Mouse (Mus musculus) midbrain, embryonic 15.5 days (tissue): ENCODE data around the gene Zbtb4. TPM values are rescaled to one million over a fixed set of nuclear protein-coding genes. Genes with fewer than 3 reads are reported as not detected.

Source experiments
- ATAC-seq: fragments of 200-750 bp; cut with Nextera tagmentation; replicated peaks from 2 replicates; pipeline ENCODE4 v1.8.0; 2017; ENCODE audit warnings: moderate TSS enrichment
- H3K27ac ChIP-seq: fragments of 300-500 bp; sonication (generic); 2 replicates; pipeline ENCODE4 v1.5.1; 2015; ENCODE audit warnings: mild to moderate bottlenecking, inconsistent platforms
- H3K27me3 ChIP-seq: fragments of 300-500 bp; sonication (generic); replicated peaks from 2 replicates; pipeline ENCODE4 v1.6.1; 2015; ENCODE audit warnings: inconsistent platforms
- H3K36me3 ChIP-seq: fragments of 300-500 bp; sonication (generic); replicated peaks from 2 replicates; pipeline ENCODE4 v1.6.1; 2015; ENCODE audit warnings: inconsistent platforms
- H3K4me1 ChIP-seq: fragments of 300-500 bp; sonication (generic); 2 replicates; pipeline ENCODE4 v1.6.1; 2015; ENCODE audit warnings: inconsistent platforms
- H3K4me2 ChIP-seq: fragments of 300-500 bp; sonication (generic); 2 replicates; pipeline ENCODE4 v1.6.1; 2015; ENCODE audit warnings: inconsistent platforms, mild to moderate bottlenecking, moderate library complexity
- H3K4me3 ChIP-seq: fragments of 300-500 bp; sonication (generic); 2 replicates; pipeline ENCODE4 v1.5.1; 2015; ENCODE audit warnings: mild to moderate bottlenecking, inconsistent platforms
- H3K9ac ChIP-seq: fragments of 300-500 bp; sonication (generic); 2 replicates; pipeline ENCODE4 v1.6.1; 2015; ENCODE audit warnings: mild to moderate bottlenecking, inconsistent platforms
- H3K9me3 ChIP-seq: fragments of 300-500 bp; sonication (generic); 2 replicates; pipeline ENCODE4 v1.6.1; 2016; ENCODE audit warnings: inconsistent platforms
- WGBS: fragments of 180-500 bp; shearing (Covaris S2); methylation state at CpG from one replicate; pipeline ENCODE4 v1.1.7; 2015; ENCODE audit warnings: mixed read lengths; 5-methylcytosine and 5-hydroxymethylcytosine counted together
- polyA plus RNA-seq: library from polyadenylated mRNA; unstranded; fragments of >200 nt; fragmentation: Nextera tagmentation; extraction: Ambion mirVana; gene quantifications from 2 replicates; pipeline ENCODE4 v1.2.1, GENCODE M21; 2015

Zbtb4 gene
- polyA plus RNA-seq, 1 experiment from 2014 or later: 4.3 TPM

DNA sequence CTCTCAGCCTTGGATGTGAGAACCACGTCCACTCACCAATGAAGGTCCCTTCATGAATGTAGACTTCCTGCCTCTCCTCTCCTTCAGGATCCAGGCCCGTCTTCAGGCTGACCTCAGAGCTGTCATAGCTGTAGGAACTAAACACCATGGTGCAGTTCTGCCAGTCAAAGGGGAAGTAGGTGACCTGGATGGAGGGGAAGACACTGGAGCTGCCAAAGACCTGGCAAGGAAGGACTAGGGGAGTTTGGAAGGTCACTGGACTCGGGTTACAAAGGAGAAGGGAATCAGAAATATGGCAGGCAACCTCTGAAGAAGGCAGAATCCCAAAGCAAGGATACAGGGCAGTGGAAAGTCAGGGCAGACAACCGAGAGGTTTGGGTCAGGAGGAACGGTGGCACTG, 27.7 kb downstream of the Zbtb4 start:
- H3K4me3 ChIP-seq: no peak overlapping the region
- H3K4me2 ChIP-seq: no peak overlapping the region
- no peak overlapping the region for H3K9ac ChIP-seq
- H3K9me3 ChIP-seq: no peaks in the 10 kb centered on the region
- H3K27ac ChIP-seq: no peak overlapping the region
- H3K36me3 ChIP-seq: no peaks in the 10 kb centered on the region
- peaks cover 8% of the 10 kb centered on the region for H3K4me1 ChIP-seq
- WGBS: 66% methylated on average over 5 of the region's 5 CpGs
- H3K27me3 ChIP-seq: peaks cover 14% of the 10 kb centered on the region; the same call in 1 of the 2 replicates
- no peak for ATAC-seq

DNA sequence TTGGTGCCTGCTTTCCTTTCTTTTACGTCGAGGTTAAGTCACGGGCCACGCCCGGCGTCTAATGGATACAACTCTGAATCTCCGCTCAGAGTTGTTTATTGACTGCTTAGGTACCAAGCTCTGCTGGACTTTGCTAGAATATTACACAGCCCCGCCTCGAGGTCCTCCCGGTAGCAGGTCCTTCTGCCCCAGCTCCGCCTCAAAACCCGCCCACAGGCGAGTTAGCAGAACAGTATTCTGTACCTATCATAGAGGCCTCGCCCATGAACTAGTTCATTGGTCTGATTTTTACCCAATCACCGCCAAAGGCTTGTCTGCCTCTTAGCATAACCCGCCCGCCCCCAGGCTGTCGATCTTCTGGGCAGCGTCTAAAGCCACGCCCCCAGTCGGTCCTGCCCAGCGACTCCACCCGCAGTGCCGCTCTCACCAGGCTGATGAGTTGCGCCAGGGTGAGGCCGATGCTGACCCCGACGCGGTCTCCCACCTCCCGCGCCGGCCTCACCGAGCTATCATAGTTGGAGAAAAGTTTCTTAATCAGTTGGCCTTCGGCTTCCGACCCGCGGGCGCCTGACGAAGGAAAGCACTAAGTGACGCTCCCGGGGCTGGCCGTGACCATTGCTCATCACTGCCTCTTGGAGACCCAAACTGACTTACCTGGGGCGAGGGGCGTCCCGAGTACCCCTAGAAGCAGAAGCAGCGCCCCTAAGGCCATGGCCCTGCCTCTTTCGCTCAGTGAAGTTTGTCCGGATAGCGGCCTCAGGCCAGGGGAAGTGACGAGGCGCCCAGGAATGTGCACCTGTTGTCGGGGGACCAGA, 29.7 kb downstream of the Zbtb4 start, which contains the start of gene Chrnb1:
Chrnb1 (minus strand) TSS at position 776 of the 815 bp plus-strand sequence.
- peak within 1 kb of the TSS; percentile 75 for H3K4me2 ChIP-seq
- H3K27ac ChIP-seq: no peak within 1 kb of the TSS
- peak; percentile 90 for ATAC-seq
- 2% methylated on average over 52 of the region's 52 CpGs for WGBS
- H3K9me3 ChIP-seq: no peaks in the 10 kb centered on the region
- H3K9ac ChIP-seq: peak within 1 kb of the TSS; percentile 25
- H3K36me3 ChIP-seq: no peaks in the 10 kb centered on the region
- H3K4me1 ChIP-seq: peaks cover 21% of the 10 kb centered on the region
- H3K4me3 ChIP-seq: peak within 1 kb of the TSS; percentile 43
- H3K27me3 ChIP-seq: peaks cover 14% of the 10 kb centered on the region; the same call in 1 of the 2 replicates

- H3K9me3 ChIP-seq: no peaks in the 10 kb centered on the region
- H3K9ac ChIP-seq: no peak overlapping the region
- H3K27ac ChIP-seq: no peak overlapping the region
- H3K27me3 ChIP-seq: peaks cover 14% of the 10 kb centered on the region; the same call in 1 of the 2 replicates
- peaks cover 24% of the 10 kb centered on the region for H3K4me1 ChIP-seq
- peak overlapping the region; percentile 43 for H3K4me3 ChIP-seq
- no peaks in the 10 kb centered on the region for H3K36me3 ChIP-seq
- peak overlapping the region; percentile 75 for H3K4me2 ChIP-seq
- WGBS: 3% methylated on average over 13 of the region's 13 CpGs
- no peak for ATAC-seq
Measured at GRCm38 (mm10) chr11:69795983-69796435, 30.3 kb downstream of the Zbtb4 start.

GRCm38 (mm10) chr11:69797924-69798323, 32.2 kb downstream of the Zbtb4 start:
- H3K9me3 ChIP-seq: no peaks in the 10 kb centered on the region
- no peak overlapping the region for H3K4me3 ChIP-seq
- no peak for ATAC-seq
- H3K9ac ChIP-seq: no peak overlapping the region
- no peak overlapping the region for H3K27ac ChIP-seq
- no peak overlapping the region for H3K4me2 ChIP-seq
- no peaks in the 10 kb centered on the region for H3K36me3 ChIP-seq
- H3K4me1 ChIP-seq: peaks cover 43% of the 10 kb centered on the region
- H3K27me3 ChIP-seq: peaks cover 14% of the 10 kb centered on the region; the same call in 1 of the 2 replicates
- WGBS: 74% methylated on average over 7 of the region's 7 CpGs

DNA sequence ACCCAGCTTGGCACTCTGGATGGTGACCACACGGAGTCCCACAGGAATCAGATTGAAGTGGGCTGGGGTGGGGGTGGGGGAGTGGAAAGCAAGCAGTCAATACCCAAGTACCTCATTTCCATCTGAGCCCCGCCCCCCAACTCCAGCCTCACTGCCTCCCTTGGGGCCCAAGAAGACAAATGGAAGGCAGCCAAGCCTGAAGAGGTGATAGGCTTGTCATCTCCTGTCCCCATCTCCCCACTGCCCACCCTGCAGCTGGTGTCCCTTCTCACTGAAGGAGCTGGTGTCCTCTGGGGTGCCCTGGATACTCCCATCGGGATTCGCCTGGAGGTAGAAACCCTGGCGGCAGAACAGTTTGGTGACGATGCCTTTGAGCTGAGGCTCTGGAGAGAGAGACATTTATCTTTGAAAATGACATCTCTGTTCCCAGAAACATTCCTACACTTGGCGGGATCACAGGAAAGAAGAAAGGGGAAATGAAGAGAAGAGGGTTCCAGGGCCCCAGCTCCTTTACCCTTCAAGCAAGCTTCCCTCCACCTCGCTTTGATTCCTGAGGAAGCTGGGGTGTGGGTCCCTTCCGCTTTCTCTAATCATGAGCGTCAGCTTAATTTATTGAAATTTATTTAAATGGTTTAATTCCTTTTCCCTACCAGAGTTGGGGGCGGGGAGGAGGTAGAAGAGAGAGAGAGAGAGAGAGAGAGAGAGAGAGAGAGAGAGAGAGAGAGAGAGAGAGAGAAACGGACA, 33.9 kb downstream of the Zbtb4 start:
- Histone ChIP-seq H3K4me1 (peaks cover 59% of the 10 kb centered on the region), H3K9ac (peak overlapping the region; percentile 66), H3K4me3 (peak overlapping the region; percentile 74), H3K27ac (peak overlapping the region; percentile 98), H3K27me3 (peaks cover 12% of the 10 kb centered on the region), H3K4me2 (peak overlapping the region; percentile 86), H3K36me3 (no peaks in the 10 kb centered on the region), H3K9me3 (no peaks in the 10 kb centered on the region)
- 8% methylated on average over 11 of the region's 12 CpGs for WGBS
- ATAC-seq: no peak

DNA sequence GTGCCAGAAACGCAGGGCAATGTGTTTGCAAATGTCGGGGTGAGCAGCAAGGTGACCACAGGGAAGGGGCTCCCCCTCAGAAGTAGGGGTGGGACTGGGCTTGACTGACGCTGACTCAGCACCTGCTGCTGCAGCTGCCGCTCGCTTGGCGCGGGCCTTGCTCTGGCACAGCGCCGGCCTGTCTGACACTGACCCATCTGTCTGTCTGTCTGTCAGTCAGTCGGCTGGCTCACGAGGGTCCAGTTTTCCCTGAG, 34.4 kb downstream of the Zbtb4 start:
- peak overlapping the region; percentile 86 for H3K4me2 ChIP-seq
- peaks cover 17% of the 10 kb centered on the region for H3K27me3 ChIP-seq
- peak overlapping the region; percentile 74 for H3K4me3 ChIP-seq
- H3K36me3 ChIP-seq: no peaks in the 10 kb centered on the region
- WGBS: 0% methylated on average over 11 of the region's 11 CpGs
- peak overlapping the region; percentile 98 for H3K27ac ChIP-seq
- no peaks in the 10 kb centered on the region for H3K9me3 ChIP-seq
- peak; percentile 27 for ATAC-seq
- H3K4me1 ChIP-seq: peaks cover 64% of the 10 kb centered on the region
- peak overlapping the region; percentile 66 for H3K9ac ChIP-seq

DNA sequence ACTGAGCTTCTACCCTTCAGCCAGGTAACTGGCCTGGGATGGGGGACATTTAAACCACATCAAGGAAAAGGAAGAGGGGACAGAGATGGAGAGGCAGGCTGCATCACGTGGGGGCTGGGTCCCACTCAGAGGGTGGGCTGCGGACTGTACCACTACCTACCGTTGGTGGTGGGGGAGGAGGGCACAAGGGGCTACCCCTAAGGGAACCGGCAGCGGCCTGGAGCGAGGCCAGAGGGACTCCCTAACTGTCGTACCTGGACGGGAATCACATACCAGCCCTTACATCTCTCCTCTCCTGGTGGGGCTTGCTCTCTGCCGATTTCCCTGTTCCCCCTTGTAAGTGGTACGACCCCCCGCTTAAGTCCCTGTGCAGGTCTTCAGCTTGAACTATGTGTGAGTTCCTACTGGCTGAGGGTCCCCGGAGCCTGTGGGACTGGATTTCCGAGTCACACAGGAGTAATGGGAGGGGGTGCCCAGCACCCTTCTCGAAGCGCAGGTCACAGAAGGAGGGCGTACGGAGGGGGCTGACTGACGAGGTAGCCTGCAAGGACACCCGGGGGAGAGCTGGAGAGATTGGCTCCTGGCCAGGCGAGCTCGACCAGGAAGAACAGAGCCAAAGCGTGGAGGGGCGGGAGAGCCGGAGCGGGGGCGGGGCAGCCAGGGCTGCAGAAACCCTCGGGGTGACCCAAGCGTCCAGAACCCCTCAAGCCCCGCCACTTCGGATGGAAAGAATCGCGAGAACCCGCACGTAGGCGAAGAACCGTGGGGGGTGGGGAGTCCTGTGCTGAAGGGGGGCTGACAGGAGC, 34.9 kb downstream of the Zbtb4 start:
- Histone ChIP-seq H3K4me1 (peaks cover 64% of the 10 kb centered on the region), H3K9ac (peak overlapping the region; percentile 66), H3K27me3 (peaks cover 19% of the 10 kb centered on the region), H3K36me3 (no peaks in the 10 kb centered on the region), H3K9me3 (no peaks in the 10 kb centered on the region), H3K27ac (peak overlapping the region; percentile 98), H3K4me2 (peak overlapping the region; percentile 86), H3K4me3 (peak overlapping the region; percentile 74)
- ATAC-seq: peak; percentile 78
- under 1% methylated on average over 36 of the region's 36 CpGs for WGBS

DNA sequence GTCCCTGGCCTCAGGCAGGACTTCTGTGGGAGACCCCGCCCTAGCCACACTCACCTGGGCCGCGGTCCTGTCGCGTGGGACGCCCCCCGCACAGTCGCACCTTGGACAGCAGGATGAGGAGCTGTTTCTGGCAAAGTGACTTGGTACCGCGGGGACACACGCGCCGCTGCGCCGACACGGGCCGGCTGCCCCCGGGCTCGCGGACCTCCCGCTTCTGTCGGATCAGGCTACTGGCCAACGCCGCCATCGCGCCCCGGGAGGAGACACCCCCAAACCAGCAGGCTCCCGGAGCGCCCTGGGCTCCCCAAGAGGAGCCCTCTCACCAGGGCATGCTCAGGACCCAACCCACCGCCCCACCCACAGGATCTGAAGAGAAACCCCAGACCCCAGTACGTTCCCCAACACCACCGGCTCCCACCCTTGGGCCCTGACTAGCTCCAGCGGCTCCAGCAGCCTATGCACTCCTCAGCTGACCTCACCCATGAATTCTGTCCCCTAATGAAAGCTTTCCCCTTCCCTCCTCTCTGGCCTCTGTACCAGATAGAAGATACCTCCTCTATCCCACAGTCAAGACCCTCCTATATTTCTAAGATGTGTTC, 35.8 kb downstream of the Zbtb4 start, which contains the start of gene Fgf11:
Fgf11 (minus strand) TSS at position 479 of the 599 bp plus-strand sequence.
- peaks cover 59% of the 10 kb centered on the region for H3K4me1 ChIP-seq
- H3K4me2 ChIP-seq: peak within 1 kb of the TSS; percentile 86
- H3K4me3 ChIP-seq: peak within 1 kb of the TSS; percentile 74
- no peaks in the 10 kb centered on the region for H3K36me3 ChIP-seq
- ATAC-seq: 0 out of 2 replicates have a peak, but pooled peaks have one; percentile 1
- H3K9me3 ChIP-seq: no peaks in the 10 kb centered on the region
- H3K27me3 ChIP-seq: peaks cover 19% of the 10 kb centered on the region
- H3K27ac ChIP-seq: peak within 1 kb of the TSS; percentile 98
- under 1% methylated on average over 32 of the region's 33 CpGs for WGBS
- peak within 1 kb of the TSS; percentile 66 for H3K9ac ChIP-seq

- ATAC-seq: peak; percentile 16; the same call in 1 of the 2 replicates
- H3K27ac ChIP-seq: peak overlapping the region; percentile 76
- H3K27me3 ChIP-seq: peaks cover 23% of the 10 kb centered on the region
- WGBS: 0% methylated on average over 28 of the region's 33 CpGs
- H3K9ac ChIP-seq: peak overlapping the region; percentile 66
- H3K4me2 ChIP-seq: peak overlapping the region; percentile 86
- H3K4me3 ChIP-seq: peak overlapping the region; percentile 74
- no peaks in the 10 kb centered on the region for H3K9me3 ChIP-seq
- H3K4me1 ChIP-seq: peaks cover 59% of the 10 kb centered on the region
- no peaks in the 10 kb centered on the region for H3K36me3 ChIP-seq
Measured at GRCm38 (mm10) chr11:69802648-69803105, 37.0 kb downstream of the Zbtb4 start.

- peak overlapping the region; percentile 66 for H3K9ac ChIP-seq
- ATAC-seq: no peak; the same call in 1 of the 2 replicates
- no peaks in the 10 kb centered on the region for H3K36me3 ChIP-seq
- H3K4me3 ChIP-seq: peak overlapping the region; percentile 74
- H3K9me3 ChIP-seq: no peaks in the 10 kb centered on the region
- peaks cover 23% of the 10 kb centered on the region for H3K27me3 ChIP-seq
- H3K27ac ChIP-seq: peak overlapping the region; percentile 76
- peak overlapping the region; percentile 86 for H3K4me2 ChIP-seq
- peaks cover 59% of the 10 kb centered on the region for H3K4me1 ChIP-seq
- under 1% methylated on average over 12 of the region's 12 CpGs for WGBS
Measured at GRCm38 (mm10) chr11:69803328-69803727, 37.6 kb downstream of the Zbtb4 start.
